Mouse (Mus musculus) hematopoietic multipotent progenitor cell, adult 10-12 weeks (in vitro differentiated cells): Measurements from ENCODE around the gene Hmx2. TPM values are rescaled to one million over a fixed set of nuclear protein-coding genes. Genes with fewer than 3 reads are reported as not detected.

Source experiments
- polyA plus RNA-seq: library from polyadenylated mRNA; stranded (reverse); fragments of >175 nt; gene quantifications from 2 replicates; pipeline ENCODE4 v1.2.3, GENCODE M21; 2012; ENCODE audit warnings: low replicate concordance

Hmx2 gene
- polyA plus RNA-seq, result 0.19 TPM in 1 of 2 replicates, not detected in the other

GRCm38 (mm10) chr7:131548473-131548872 lies at the start of gene Hmx2:
Gene Hmx2, plus strand, starts transcription at chr7:131548773.

GRCm38 (mm10) chr7:131542115-131542871 lies 6.3 kb upstream of the Hmx2 start, which contains the start of gene Hmx3:
Gene Hmx3, plus strand, starts transcription at chr7:131542867.

GRCm38 (mm10) chr7:131559986-131560696 lies 11.6 kb downstream of the Hmx2 start, which contains the start of gene Bub3:
Gene Bub3, plus strand, starts transcription at chr7:131560222.

Other genes starting within 250 kb of the Hmx2 start
- not detected in 2 replicates for gene Cuzd1, start 226.5 kb upstream of the Hmx2 start, polyA plus RNA-seq
- not detected in 2 replicates for gene Fam24b, start 219.3 kb upstream of the Hmx2 start, polyA plus RNA-seq
- not detected in 2 replicates for gene Fam24a, start 214.9 kb upstream of the Hmx2 start, polyA plus RNA-seq
- gene 2310057M21Rik, start 186.0 kb upstream of the Hmx2 start, polyA plus RNA-seq, result 10.1 and 27.6 TPM in 2 replicates
- 17.1 and 33.2 TPM in 2 replicates for gene Pstk, start 177.6 kb upstream of the Hmx2 start, polyA plus RNA-seq
- gene Ikzf5, start 138.3 kb upstream of the Hmx2 start, polyA plus RNA-seq, result 2.3 and 11.5 TPM in 2 replicates
- gene Acadsb, start 138.2 kb upstream of the Hmx2 start, polyA plus RNA-seq, result 3.0 and 3.5 TPM in 2 replicates
- not detected in 2 replicates for gene Hmx3, start 5.9 kb upstream of the Hmx2 start, polyA plus RNA-seq
- gene Bub3, start 11.4 kb downstream of the Hmx2 start, polyA plus RNA-seq, result 20.1 and 27.8 TPM in 2 replicates